Mouse (Mus musculus): Measurements from ENCODE around the gene Lancl3. TPM values are rescaled to one million over a fixed set of nuclear protein-coding genes. Genes with fewer than 3 reads are reported as not detected.
A peak's percentile ranks its signal among the peaks of the same experiment; 100 is the strongest.

Gene Lancl3
- polyA plus RNA-seq, 1 experiment from 2014 or later: 0.32 TPM

- 33% methylated on average over 6 of the region's 6 CpGs for WGBS
- ATAC-seq (ENCODE audit: insufficient read depth, low FRiP score, low TSS enrichment) (no peak), DNase-seq (ENCODE audit: low spot score) (peak; percentile 34)
- no peak overlapping the region for H3K27ac ChIP-seq (ENCODE audit: low read depth, low read length)
- H3K4me3 ChIP-seq (ENCODE audit: low read depth, low read length): no peak overlapping the region
- no peaks in the 10 kb centered on the region for H3K27me3 ChIP-seq (ENCODE audit: control insufficient read depth, insufficient read depth, low read length)
- no peaks in the 10 kb centered on the region for H3K4me1 ChIP-seq (ENCODE audit: control insufficient read depth, insufficient read depth, low read length)
- no peak overlapping the region for H3K4me2 ChIP-seq (ENCODE audit: low read depth)
- no peaks in the 10 kb centered on the region for H3K9me3 ChIP-seq (ENCODE audit: control insufficient read depth, low read length)
- no peak overlapping the region for H3K9ac ChIP-seq (ENCODE audit: low read length)
- H3K36me3 ChIP-seq (ENCODE audit: control insufficient read depth, insufficient read depth, low read length): no peaks in the 10 kb centered on the region
Measured at GRCm38 (mm10) chrX:9221206-9221605, 21.5 kb downstream of the Lancl3 start.

GRCm38 (mm10) chrX:9221736-9222135 lies 22.0 kb downstream of the Lancl3 start:
- no peak overlapping the region for H3K27ac ChIP-seq (ENCODE audit: low read depth, low read length)
- DNase-seq (ENCODE audit: low spot score) (no peak), ATAC-seq (ENCODE audit: insufficient read depth, low FRiP score, low TSS enrichment) (no peak)
- H3K27me3 ChIP-seq (ENCODE audit: control insufficient read depth, insufficient read depth, low read length): no peaks in the 10 kb centered on the region
- H3K9ac ChIP-seq (ENCODE audit: low read length): no peak overlapping the region
- WGBS: 84% methylated on average over 4 of the region's 4 CpGs
- H3K4me3 ChIP-seq (ENCODE audit: low read depth, low read length): no peak overlapping the region
- no peaks in the 10 kb centered on the region for H3K9me3 ChIP-seq (ENCODE audit: control insufficient read depth, low read length)
- no peaks in the 10 kb centered on the region for H3K36me3 ChIP-seq (ENCODE audit: control insufficient read depth, insufficient read depth, low read length)
- H3K4me1 ChIP-seq (ENCODE audit: control insufficient read depth, insufficient read depth, low read length): no peaks in the 10 kb centered on the region
- H3K4me2 ChIP-seq (ENCODE audit: low read depth): no peak overlapping the region

- H3K36me3 ChIP-seq (ENCODE audit: control insufficient read depth, insufficient read depth, low read length): no peaks in the 10 kb centered on the region
- no peak overlapping the region for H3K27ac ChIP-seq (ENCODE audit: low read depth, low read length)
- H3K27me3 ChIP-seq (ENCODE audit: control insufficient read depth, insufficient read depth, low read length): no peaks in the 10 kb centered on the region
- DNase-seq (ENCODE audit: low spot score) (no peak), ATAC-seq (ENCODE audit: insufficient read depth, low FRiP score, low TSS enrichment) (no peak)
- no peak overlapping the region for H3K4me3 ChIP-seq (ENCODE audit: low read depth, low read length)
- WGBS: 94% methylated on average over 3 of the region's 3 CpGs
- H3K4me2 ChIP-seq (ENCODE audit: low read depth): no peak overlapping the region
- no peaks in the 10 kb centered on the region for H3K4me1 ChIP-seq (ENCODE audit: control insufficient read depth, insufficient read depth, low read length)
- no peak overlapping the region for H3K9ac ChIP-seq (ENCODE audit: low read length)
- H3K9me3 ChIP-seq (ENCODE audit: control insufficient read depth, low read length): no peaks in the 10 kb centered on the region
Measured at GRCm38 (mm10) chrX:9222412-9223221, 22.9 kb downstream of the Lancl3 start.

- Histone ChIP-seq H3K27ac (ENCODE audit: low read depth, low read length) (no peak overlapping the region), H3K27me3 (ENCODE audit: control insufficient read depth, insufficient read depth, low read length) (no peaks in the 10 kb centered on the region), H3K36me3 (ENCODE audit: control insufficient read depth, insufficient read depth, low read length) (no peaks in the 10 kb centered on the region), H3K9me3 (ENCODE audit: control insufficient read depth, low read length) (no peaks in the 10 kb centered on the region), H3K9ac (ENCODE audit: low read length) (no peak overlapping the region), H3K4me1 (ENCODE audit: control insufficient read depth, insufficient read depth, low read length) (no peaks in the 10 kb centered on the region), H3K4me3 (ENCODE audit: low read depth, low read length) (no peak overlapping the region), H3K4me2 (ENCODE audit: low read depth) (no peak overlapping the region)
- DNase-seq (ENCODE audit: low spot score): no peak
- no peak for ATAC-seq (ENCODE audit: insufficient read depth, low FRiP score, low TSS enrichment)
- WGBS: 90% methylated on average over 2 of the region's 2 CpGs
Measured at GRCm38 (mm10) chrX:9227105-9227504, 27.4 kb downstream of the Lancl3 start.

GRCm38 (mm10) chrX:9240737-9241591 lies 41.3 kb downstream of the Lancl3 start:
- 67% methylated on average over 5 of the region's 5 CpGs for WGBS
- H3K4me3 ChIP-seq (ENCODE audit: low read depth, low read length): no peak overlapping the region
- H3K4me2 ChIP-seq (ENCODE audit: low read depth): no peak overlapping the region
- no peak overlapping the region for H3K9ac ChIP-seq (ENCODE audit: low read length)
- no peaks in the 10 kb centered on the region for H3K27me3 ChIP-seq (ENCODE audit: control insufficient read depth, insufficient read depth, low read length)
- H3K4me1 ChIP-seq (ENCODE audit: control insufficient read depth, insufficient read depth, low read length): no peaks in the 10 kb centered on the region
- ATAC-seq (ENCODE audit: insufficient read depth, low FRiP score, low TSS enrichment) (no peak), DNase-seq (ENCODE audit: low spot score) (no peak)
- H3K36me3 ChIP-seq (ENCODE audit: control insufficient read depth, insufficient read depth, low read length): no peaks in the 10 kb centered on the region
- no peak overlapping the region for H3K27ac ChIP-seq (ENCODE audit: low read depth, low read length)
- H3K9me3 ChIP-seq (ENCODE audit: control insufficient read depth, low read length): no peaks in the 10 kb centered on the region

- no peaks in the 10 kb centered on the region for H3K36me3 ChIP-seq (ENCODE audit: control insufficient read depth, insufficient read depth, low read length)
- 75% methylated on average over 8 of the region's 8 CpGs for WGBS
- no peaks in the 10 kb centered on the region for H3K9me3 ChIP-seq (ENCODE audit: control insufficient read depth, low read length)
- H3K9ac ChIP-seq (ENCODE audit: low read length): no peak overlapping the region
- no peak overlapping the region for H3K4me2 ChIP-seq (ENCODE audit: low read depth)
- DNase-seq (ENCODE audit: low spot score) (no peak), ATAC-seq (ENCODE audit: insufficient read depth, low FRiP score, low TSS enrichment) (no peak)
- H3K27me3 ChIP-seq (ENCODE audit: control insufficient read depth, insufficient read depth, low read length): no peaks in the 10 kb centered on the region
- H3K27ac ChIP-seq (ENCODE audit: low read depth, low read length): no peak overlapping the region
- H3K4me1 ChIP-seq (ENCODE audit: control insufficient read depth, insufficient read depth, low read length): no peaks in the 10 kb centered on the region
- H3K4me3 ChIP-seq (ENCODE audit: low read depth, low read length): no peak overlapping the region
Measured at GRCm38 (mm10) chrX:9243381-9243864, 43.7 kb downstream of the Lancl3 start.

GRCm38 (mm10) chrX:9244603-9245336 lies 45.1 kb downstream of the Lancl3 start:
- ATAC-seq (ENCODE audit: insufficient read depth, low FRiP score, low TSS enrichment) (no peak), DNase-seq (ENCODE audit: low spot score) (no peak)
- no peak overlapping the region for H3K4me2 ChIP-seq (ENCODE audit: low read depth)
- H3K4me1 ChIP-seq (ENCODE audit: control insufficient read depth, insufficient read depth, low read length): no peaks in the 10 kb centered on the region
- no peak overlapping the region for H3K4me3 ChIP-seq (ENCODE audit: low read depth, low read length)
- WGBS: 79% methylated on average over 12 of the region's 12 CpGs
- no peaks in the 10 kb centered on the region for H3K9me3 ChIP-seq (ENCODE audit: control insufficient read depth, low read length)
- no peaks in the 10 kb centered on the region for H3K36me3 ChIP-seq (ENCODE audit: control insufficient read depth, insufficient read depth, low read length)
- no peak overlapping the region for H3K9ac ChIP-seq (ENCODE audit: low read length)
- no peak overlapping the region for H3K27ac ChIP-seq (ENCODE audit: low read depth, low read length)
- H3K27me3 ChIP-seq (ENCODE audit: control insufficient read depth, insufficient read depth, low read length): no peaks in the 10 kb centered on the region

- H3K9ac ChIP-seq (ENCODE audit: low read length): no peak overlapping the region
- no peak overlapping the region for H3K4me2 ChIP-seq (ENCODE audit: low read depth)
- DNase-seq (ENCODE audit: low spot score) (no peak), ATAC-seq (ENCODE audit: insufficient read depth, low FRiP score, low TSS enrichment) (no peak)
- no peak overlapping the region for H3K4me3 ChIP-seq (ENCODE audit: low read depth, low read length)
- H3K4me1 ChIP-seq (ENCODE audit: control insufficient read depth, insufficient read depth, low read length): no peaks in the 10 kb centered on the region
- H3K9me3 ChIP-seq (ENCODE audit: control insufficient read depth, low read length): no peaks in the 10 kb centered on the region
- no peaks in the 10 kb centered on the region for H3K36me3 ChIP-seq (ENCODE audit: control insufficient read depth, insufficient read depth, low read length)
- no peak overlapping the region for H3K27ac ChIP-seq (ENCODE audit: low read depth, low read length)
- WGBS: 70% methylated on average over 5 of the region's 5 CpGs
- no peaks in the 10 kb centered on the region for H3K27me3 ChIP-seq (ENCODE audit: control insufficient read depth, insufficient read depth, low read length)
Measured at GRCm38 (mm10) chrX:9248911-9249310, 49.2 kb downstream of the Lancl3 start.

Measured in neural tube, embryonic 11.5 days (tissue).